Mouse (Mus musculus): ENCODE results near the gene Adsl.
"Not testable (repeated sequence)": the region's sequence is repeated elsewhere in the genome, so short reads cannot be mapped to it uniquely, and the experiment has no call there.

Gene Adsl

DNA sequence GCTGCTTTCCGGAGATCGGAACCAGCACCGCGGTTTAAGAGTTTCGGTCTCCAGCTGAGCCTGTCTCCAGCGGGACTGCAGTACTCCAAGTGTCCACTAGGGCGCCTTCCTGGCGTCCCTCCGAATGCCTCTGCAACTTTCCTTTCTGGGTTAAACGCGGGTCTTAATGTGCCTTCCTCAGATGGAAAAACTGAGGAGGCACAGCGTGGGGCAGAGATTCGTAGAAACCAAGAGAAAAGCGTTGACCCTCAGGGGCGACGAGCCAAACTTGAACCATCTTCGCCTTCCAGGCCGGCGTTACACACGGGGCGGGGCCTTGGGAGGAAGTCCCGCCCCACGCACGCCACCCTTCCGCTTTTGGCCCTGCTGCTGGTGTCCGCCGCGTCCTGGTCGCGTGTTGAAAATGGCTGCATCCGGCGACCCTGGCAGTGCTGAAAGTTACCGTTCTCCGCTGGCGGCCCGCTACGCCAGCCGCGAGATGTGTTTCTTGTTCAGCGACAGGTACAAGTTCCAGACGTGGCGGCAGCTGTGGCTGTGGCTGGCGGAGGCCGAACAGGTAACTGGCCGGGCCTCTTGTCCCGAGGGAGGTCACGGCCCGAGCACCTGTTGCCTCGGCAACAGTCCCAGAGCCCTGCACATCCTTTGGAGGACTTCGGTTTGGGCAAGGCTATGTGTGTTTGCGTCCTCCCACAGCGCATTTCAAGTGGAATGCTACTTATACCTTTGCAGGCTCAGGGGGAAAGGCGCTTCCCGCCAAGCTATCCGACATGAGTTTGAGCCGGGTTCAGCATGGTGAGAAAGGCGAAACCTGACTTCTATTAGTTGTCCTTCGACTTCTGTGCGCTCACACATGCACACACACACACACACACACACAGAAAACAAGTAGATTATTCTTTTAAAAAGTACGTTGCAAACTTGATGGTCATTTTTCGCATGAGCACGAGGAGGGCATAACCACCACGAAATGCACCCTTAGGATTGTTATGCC is at the start of gene Adsl:
Gene Adsl, plus strand, starts transcription at position 346 of the 991 bp plus-strand sequence.
- in situ Hi-C loops (cut with MboI; ENCODE audit: low pct_unique_long_range_greater_than_20kb in 1 of 2, low sequenced_read_pairs in 2 of 2, unreplicated experiment in 1 of 2): no loop called here

- in situ Hi-C loops (cut with MboI; ENCODE audit: low pct_unique_long_range_greater_than_20kb in 1 of 2, low sequenced_read_pairs in 2 of 2, unreplicated experiment in 1 of 2): no loop called here
These were observed 48.5 kb upstream of the Adsl start for GRCm38 (mm10) chr15:80899806-80900205.

- in situ Hi-C loops (cut with MboI; ENCODE audit: low pct_unique_long_range_greater_than_20kb in 1 of 2, low sequenced_read_pairs in 2 of 2, unreplicated experiment in 1 of 2): no loop called here
These were observed 46.3 kb upstream of the Adsl start for GRCm38 (mm10) chr15:80901806-80902513.

DNA sequence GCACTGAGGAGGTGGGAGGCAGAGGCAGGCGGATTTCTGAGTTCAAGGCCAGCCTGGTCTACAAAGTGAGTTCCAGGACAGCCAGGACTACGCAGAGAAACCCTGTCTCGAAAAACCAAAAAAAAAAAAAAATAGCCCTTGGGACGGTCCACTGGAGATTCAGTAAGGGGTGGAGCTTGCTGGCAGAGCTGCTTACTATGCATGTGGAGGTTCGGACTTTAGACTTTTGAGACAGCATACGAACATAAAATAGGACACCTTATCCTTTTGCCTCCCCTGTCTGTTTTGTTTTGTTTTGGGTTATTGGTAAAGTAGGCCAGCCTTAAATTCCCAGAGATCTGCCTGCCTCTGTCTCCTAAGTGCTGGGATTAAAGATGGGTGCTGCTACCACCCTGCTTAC is 43.5 kb upstream of the Adsl start:
- in situ Hi-C loops (cut with MboI; ENCODE audit: low pct_unique_long_range_greater_than_20kb in 1 of 2, low sequenced_read_pairs in 2 of 2, unreplicated experiment in 1 of 2): not testable (repeated sequence)

DNA sequence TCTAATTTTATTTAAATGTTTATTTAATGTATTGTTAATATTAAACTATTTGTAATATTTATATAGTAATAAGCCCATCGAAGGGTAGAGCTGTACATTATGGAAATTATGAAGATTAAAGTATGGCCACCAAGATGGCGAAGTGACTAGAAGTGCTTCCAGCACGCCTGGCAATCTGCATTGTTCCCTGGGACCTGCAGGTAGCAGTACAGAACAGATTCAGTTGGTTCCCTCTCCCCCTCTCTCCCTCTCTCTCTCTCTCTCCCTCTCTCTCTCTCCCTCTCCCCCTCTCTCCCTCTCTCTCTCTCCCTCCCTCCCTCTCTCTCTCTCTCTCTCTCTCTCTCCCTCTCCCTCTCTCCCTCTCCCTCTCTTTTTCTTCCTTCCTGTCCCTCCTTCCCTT is 38.1 kb upstream of the Adsl start:
- in situ Hi-C loops (cut with MboI; ENCODE audit: low pct_unique_long_range_greater_than_20kb in 1 of 2, low sequenced_read_pairs in 2 of 2, unreplicated experiment in 1 of 2): no loop called here

GRCm38 (mm10) chr15:80910790-80911531 is 37.3 kb upstream of the Adsl start:
- in situ Hi-C loops (cut with MboI; ENCODE audit: low pct_unique_long_range_greater_than_20kb in 1 of 2, low sequenced_read_pairs in 2 of 2, unreplicated experiment in 1 of 2): no loop called here

DNA sequence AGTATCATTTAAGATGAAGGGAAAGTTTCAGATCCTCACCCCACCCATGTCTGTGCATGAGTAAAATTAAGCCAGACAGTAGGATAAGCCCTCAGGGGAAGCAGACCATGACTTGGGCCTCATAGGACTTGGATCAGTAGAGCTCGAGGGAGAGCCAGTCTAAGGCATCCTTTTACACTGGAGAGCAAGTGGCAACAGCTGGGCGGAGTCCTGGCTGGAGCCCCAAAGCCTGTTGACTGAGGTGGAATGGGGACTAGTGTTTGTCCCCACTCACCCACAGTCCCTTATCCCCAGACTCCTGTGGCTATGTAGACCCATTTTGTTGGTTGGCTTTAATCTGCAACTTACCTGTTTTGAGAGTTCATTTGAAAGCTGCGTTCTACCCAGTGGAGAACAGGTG is 36.1 kb upstream of the Adsl start:
- in situ Hi-C loops (cut with MboI; ENCODE audit: low pct_unique_long_range_greater_than_20kb in 1 of 2, low sequenced_read_pairs in 2 of 2, unreplicated experiment in 1 of 2): no loop called here

DNA sequence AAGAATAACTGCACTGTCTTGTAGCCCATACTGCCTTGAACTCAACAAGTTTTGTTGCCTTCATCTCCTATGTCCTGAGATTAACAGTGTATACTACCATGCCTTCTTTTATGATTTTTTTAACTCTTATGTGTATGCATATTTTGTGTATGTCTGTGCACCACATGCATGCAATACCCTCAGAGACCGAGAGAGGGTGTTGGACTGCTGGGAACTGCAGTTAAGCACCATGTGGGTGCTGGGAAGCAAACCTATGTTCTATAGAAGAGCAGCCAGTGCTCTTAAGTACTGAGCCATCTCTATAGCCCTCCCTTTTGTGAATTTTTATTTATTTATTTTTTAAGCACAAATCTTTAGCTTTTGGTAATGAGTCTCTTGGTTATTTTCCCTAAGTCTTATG is 34.5 kb upstream of the Adsl start:
- in situ Hi-C loops (cut with MboI; ENCODE audit: low pct_unique_long_range_greater_than_20kb in 1 of 2, low sequenced_read_pairs in 2 of 2, unreplicated experiment in 1 of 2): no loop called here

- in situ Hi-C loops (cut with MboI; ENCODE audit: low pct_unique_long_range_greater_than_20kb in 1 of 2, low sequenced_read_pairs in 2 of 2, unreplicated experiment in 1 of 2): no loop called here
These were observed 32.4 kb upstream of the Adsl start for GRCm38 (mm10) chr15:80915850-80916249.

- in situ Hi-C loops (cut with MboI; ENCODE audit: low pct_unique_long_range_greater_than_20kb in 1 of 2, low sequenced_read_pairs in 2 of 2, unreplicated experiment in 1 of 2): no loop called here
These were observed 31.7 kb upstream of the Adsl start for GRCm38 (mm10) chr15:80916621-80917020.

- in situ Hi-C loops (cut with MboI; ENCODE audit: low pct_unique_long_range_greater_than_20kb in 1 of 2, low sequenced_read_pairs in 2 of 2, unreplicated experiment in 1 of 2): no loop called here
These were observed 27.9 kb upstream of the Adsl start for GRCm38 (mm10) chr15:80920346-80920745.

GRCm38 (mm10) chr15:80921781-80922180 is 26.5 kb upstream of the Adsl start:
- in situ Hi-C loops (cut with MboI; ENCODE audit: low pct_unique_long_range_greater_than_20kb in 1 of 2, low sequenced_read_pairs in 2 of 2, unreplicated experiment in 1 of 2): no loop called here

- in situ Hi-C loops (cut with MboI; ENCODE audit: low pct_unique_long_range_greater_than_20kb in 1 of 2, low sequenced_read_pairs in 2 of 2, unreplicated experiment in 1 of 2): no loop called here
These were observed 24.1 kb upstream of the Adsl start for GRCm38 (mm10) chr15:80924211-80924610.

GRCm38 (mm10) chr15:80928811-80929355 is 19.4 kb upstream of the Adsl start:
- in situ Hi-C loops (cut with MboI; ENCODE audit: low pct_unique_long_range_greater_than_20kb in 1 of 2, low sequenced_read_pairs in 2 of 2, unreplicated experiment in 1 of 2): no loop called here

DNA sequence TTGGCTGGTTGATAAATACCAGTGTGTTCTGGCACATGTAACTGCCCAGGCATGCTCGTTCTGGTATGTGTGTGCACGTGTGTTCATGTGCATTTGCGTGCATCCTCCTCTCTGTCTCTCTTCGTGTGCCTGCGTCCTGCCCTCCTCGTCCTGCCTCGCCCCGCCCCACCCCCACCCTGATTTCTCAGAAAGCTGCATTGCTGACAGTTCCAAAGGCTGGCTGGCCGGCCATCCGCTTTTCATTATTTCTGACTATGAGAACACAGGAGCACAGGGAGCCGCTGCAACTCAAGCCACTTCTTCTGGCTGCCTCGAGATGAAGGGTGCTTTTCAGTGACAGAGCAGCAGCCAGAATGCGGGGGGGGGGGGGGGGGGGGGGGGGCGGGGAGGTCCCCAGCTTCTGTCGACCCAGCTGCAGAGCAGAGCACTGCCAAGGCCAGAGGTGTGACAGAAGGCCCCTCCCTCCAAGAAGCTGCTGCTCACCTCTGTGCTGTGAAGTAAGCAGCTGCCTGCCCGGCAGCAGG is 18.2 kb upstream of the Adsl start:
- in situ Hi-C loops (cut with MboI; ENCODE audit: low pct_unique_long_range_greater_than_20kb in 1 of 2, low sequenced_read_pairs in 2 of 2, unreplicated experiment in 1 of 2): no loop called here

DNA sequence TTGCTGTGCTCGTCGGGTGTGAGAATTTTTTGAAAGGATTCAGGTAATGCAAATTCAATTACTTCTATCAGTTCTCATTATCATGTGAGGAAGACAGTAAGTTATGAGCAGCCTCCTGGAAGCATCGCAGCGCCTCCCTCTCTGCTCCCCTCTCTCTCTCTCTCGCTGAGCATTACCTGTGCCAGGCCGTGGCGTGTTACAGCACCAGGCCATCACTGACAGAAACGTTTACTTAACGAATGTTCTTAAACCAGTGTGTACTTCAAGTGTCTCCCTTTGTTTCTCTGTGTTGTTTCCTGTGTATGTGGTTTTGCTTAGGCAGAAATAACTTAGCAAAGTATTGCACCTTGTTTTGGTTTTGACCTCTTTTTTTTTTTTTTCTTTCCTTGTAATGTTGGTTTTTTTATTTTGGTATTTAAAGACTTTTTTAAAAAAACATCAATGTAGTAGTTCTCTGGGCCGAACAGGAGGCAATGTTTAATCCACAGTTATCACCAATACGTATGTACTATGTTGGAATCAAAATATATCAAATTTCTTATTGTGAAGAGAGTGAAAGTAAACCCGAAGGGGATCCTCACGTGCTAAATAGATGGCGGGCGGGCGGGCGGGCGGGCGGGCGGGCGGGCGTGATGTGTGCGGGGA is 17.5 kb upstream of the Adsl start:
- in situ Hi-C loops (cut with MboI; ENCODE audit: low pct_unique_long_range_greater_than_20kb in 1 of 2, low sequenced_read_pairs in 2 of 2, unreplicated experiment in 1 of 2): not testable (repeated sequence)

- in situ Hi-C loops (cut with MboI; ENCODE audit: low pct_unique_long_range_greater_than_20kb in 1 of 2, low sequenced_read_pairs in 2 of 2, unreplicated experiment in 1 of 2): no loop called here
These were observed 16.8 kb upstream of the Adsl start for GRCm38 (mm10) chr15:80931345-80931960.

GRCm38 (mm10) chr15:80934841-80935240 is 13.4 kb upstream of the Adsl start:
- in situ Hi-C loops (cut with MboI; ENCODE audit: low pct_unique_long_range_greater_than_20kb in 1 of 2, low sequenced_read_pairs in 2 of 2, unreplicated experiment in 1 of 2): no loop called here

Data from mouse embryonic stem cell (cell line).